Mouse (Mus musculus): ENCODE measurements around the gene Il17a. TPM values are rescaled to one million over a fixed set of nuclear protein-coding genes. Genes with fewer than 3 reads are reported as not detected.
"Not testable (repeated sequence)": the region's sequence is repeated elsewhere in the genome, so short reads cannot be mapped to it uniquely, and the experiment has no call there.

The Il17a gene
- polyA plus RNA-seq, 1 experiment from 2014 or later = not detected

DNA sequence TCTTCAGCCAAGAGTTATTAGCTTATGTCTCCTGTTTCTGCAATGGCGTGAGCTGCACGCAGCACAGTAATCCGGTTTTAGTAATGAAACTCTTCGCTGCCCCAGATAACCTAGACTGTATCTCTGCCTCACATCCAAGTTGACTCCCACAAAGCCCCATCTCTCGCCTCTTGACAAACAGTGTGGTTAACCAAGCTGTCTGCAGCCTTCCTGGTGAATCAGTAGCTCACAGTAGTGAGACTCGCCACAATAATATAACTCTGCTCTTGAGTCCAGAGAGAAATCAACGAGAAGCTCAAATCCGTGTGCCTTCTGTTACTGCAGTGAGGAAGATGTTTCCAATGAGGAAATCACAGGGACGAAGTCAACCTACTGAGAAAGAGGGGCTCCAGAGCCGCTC lies 23.7 kb downstream of the Il17a start:
- Histone ChIP-seq H3K4me3 (no peak overlapping the region), H3K9me3 (no peaks in the 10 kb centered on the region), H3K27me3 (no peaks in the 10 kb centered on the region), H3K4me2 (replicated peaks) (no peak overlapping the region), H3K36me3 (no peaks in the 10 kb centered on the region), H3K9ac (replicated peaks) (no peak overlapping the region), H3K27ac (replicated peaks) (no peak overlapping the region), H3K4me1 (no peaks in the 10 kb centered on the region)
- no peak for ATAC-seq (replicated peaks)
- 91% methylated on average over 10 of the region's 10 CpGs for WGBS

DNA sequence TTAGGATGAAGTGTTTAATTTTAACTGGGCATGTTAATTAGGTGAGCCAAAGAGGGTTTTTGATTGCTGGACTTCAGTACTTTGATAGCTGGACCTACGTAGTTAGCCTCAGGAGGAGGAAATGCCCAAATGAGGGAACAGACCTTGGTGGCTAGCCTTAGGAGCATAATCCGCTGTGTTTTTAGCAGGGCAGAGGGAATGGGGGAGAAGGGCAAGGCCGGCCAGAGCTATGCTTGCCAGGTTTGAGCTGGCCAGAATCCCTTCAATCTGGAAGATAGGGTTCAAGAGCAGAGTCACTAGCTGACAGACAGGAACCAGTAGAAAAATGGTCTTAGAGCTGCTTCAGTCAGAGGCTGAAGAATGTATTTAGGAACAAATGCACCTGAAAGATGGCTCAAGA lies 26.9 kb downstream of the Il17a start:
- no peaks in the 10 kb centered on the region for H3K4me1 ChIP-seq
- H3K36me3 ChIP-seq = no peaks in the 10 kb centered on the region
- WGBS = 90% methylated on average over 3 of the region's 3 CpGs
- ATAC-seq (replicated peaks) = no peak
- H3K4me3 ChIP-seq = no peak overlapping the region
- H3K9me3 ChIP-seq = no peaks in the 10 kb centered on the region
- H3K9ac ChIP-seq (replicated peaks) = no peak overlapping the region
- H3K27me3 ChIP-seq = no peaks in the 10 kb centered on the region
- H3K4me2 ChIP-seq (replicated peaks) = no peak overlapping the region
- no peak overlapping the region for H3K27ac ChIP-seq (replicated peaks)

DNA sequence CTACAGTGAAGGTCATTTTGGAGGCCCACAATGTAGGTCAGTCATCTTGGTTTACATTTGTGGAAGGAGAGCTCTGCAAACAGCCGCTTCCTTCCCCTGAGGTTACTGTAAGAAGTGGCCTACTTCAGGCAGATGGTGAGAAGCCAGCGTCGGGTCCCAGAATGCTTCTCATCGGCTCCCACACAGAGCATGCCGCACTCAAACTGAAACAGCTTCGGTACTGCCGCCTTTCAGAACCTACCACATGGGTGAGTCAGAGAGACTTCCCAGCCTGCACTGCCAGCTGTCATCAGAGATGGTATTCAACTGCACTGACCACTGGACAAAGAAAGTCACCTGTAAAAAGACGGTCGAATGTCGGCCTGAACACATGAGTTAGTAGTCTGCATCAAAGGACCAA lies 29.1 kb downstream of the Il17a start:
- no peak for ATAC-seq (replicated peaks)

GRCm38 (mm10) chr1:20760331-20760730 lies 29.6 kb downstream of the Il17a start:
- H3K27ac ChIP-seq (replicated peaks) = no peak overlapping the region
- no peaks in the 10 kb centered on the region for H3K4me1 ChIP-seq
- H3K27me3 ChIP-seq = no peaks in the 10 kb centered on the region
- H3K4me2 ChIP-seq (replicated peaks) = no peak overlapping the region
- no peaks in the 10 kb centered on the region for H3K36me3 ChIP-seq
- 91% methylated on average over 5 of the region's 5 CpGs for WGBS
- H3K9me3 ChIP-seq = no peaks in the 10 kb centered on the region
- no peak for ATAC-seq (replicated peaks)
- H3K4me3 ChIP-seq = no peak overlapping the region
- H3K9ac ChIP-seq (replicated peaks) = no peak overlapping the region

More for the DNA sequence above, 29.1 kb downstream of the Il17a start:
- Histone ChIP-seq H3K9me3 (no peaks in the 10 kb centered on the region), H3K27me3 (no peaks in the 10 kb centered on the region), H3K36me3 (no peaks in the 10 kb centered on the region), H3K27ac (replicated peaks) (no peak overlapping the region), H3K4me2 (replicated peaks) (no peak overlapping the region), H3K4me1 (no peaks in the 10 kb centered on the region), H3K9ac (replicated peaks) (no peak overlapping the region), H3K4me3 (no peak overlapping the region)
- 92% methylated on average over 10 of the region's 10 CpGs for WGBS

GRCm38 (mm10) chr1:20761411-20761810 lies 30.7 kb downstream of the Il17a start:
- H3K4me2 ChIP-seq (replicated peaks) = no peak overlapping the region
- H3K4me1 ChIP-seq = no peaks in the 10 kb centered on the region
- H3K27ac ChIP-seq (replicated peaks) = no peak overlapping the region
- H3K27me3 ChIP-seq = no peaks in the 10 kb centered on the region
- 33% methylated on average over 4 of the region's 4 CpGs for WGBS
- H3K4me3 ChIP-seq = no peak overlapping the region
- H3K36me3 ChIP-seq = no peaks in the 10 kb centered on the region
- no peak overlapping the region for H3K9ac ChIP-seq (replicated peaks)
- H3K9me3 ChIP-seq = no peaks in the 10 kb centered on the region
- ATAC-seq (replicated peaks) = no peak

DNA sequence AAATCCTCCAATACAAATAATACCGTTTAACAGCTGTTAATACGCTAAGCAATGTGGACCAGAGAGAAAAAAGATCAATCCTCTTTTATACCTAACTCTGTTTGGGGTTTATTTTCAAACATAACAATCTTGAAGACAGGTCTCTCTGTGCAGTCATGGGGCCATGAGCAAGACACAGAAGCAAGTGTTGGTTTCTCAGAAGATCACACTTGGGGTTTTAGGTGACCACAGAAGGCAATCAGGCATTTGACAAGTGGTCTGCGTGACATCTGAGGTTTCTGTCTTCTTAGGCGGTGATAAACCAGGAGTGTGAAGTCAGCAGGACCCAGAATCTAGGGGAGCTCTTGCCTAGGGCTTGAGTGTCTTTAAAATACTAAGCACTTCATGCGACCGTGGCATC lies 35.8 kb downstream of the Il17a start:
- WGBS = 84% methylated on average over 6 of the region's 6 CpGs

GRCm38 (mm10) chr1:20774026-20774730 lies 43.5 kb downstream of the Il17a start:
- H3K4me2 ChIP-seq (replicated peaks); ATAC-seq (replicated peaks); H3K36me3 ChIP-seq; H3K4me3 ChIP-seq; H3K27me3 ChIP-seq; H3K9ac ChIP-seq (replicated peaks); H3K4me1 ChIP-seq; H3K9me3 ChIP-seq; H3K27ac ChIP-seq (replicated peaks): not testable (repeated sequence)
- WGBS = 82% methylated on average over 4 of the region's 4 CpGs

More for the DNA sequence above, 35.8 kb downstream of the Il17a start:
- Histone ChIP-seq H3K27ac (replicated peaks) (no peak overlapping the region), H3K27me3 (no peaks in the 10 kb centered on the region), H3K4me2 (replicated peaks) (no peak overlapping the region), H3K4me1 (no peaks in the 10 kb centered on the region), H3K36me3 (no peaks in the 10 kb centered on the region), H3K4me3 (no peak overlapping the region), H3K9ac (replicated peaks) (no peak overlapping the region), H3K9me3 (no peaks in the 10 kb centered on the region)
- ATAC-seq (replicated peaks) = no peak

- no peak for ATAC-seq (replicated peaks)
- Histone ChIP-seq H3K4me3 (no peak overlapping the region), H3K4me1 (no peaks in the 10 kb centered on the region), H3K9me3 (no peaks in the 10 kb centered on the region), H3K4me2 (replicated peaks) (no peak overlapping the region), H3K36me3 (no peaks in the 10 kb centered on the region), H3K27me3 (no peaks in the 10 kb centered on the region), H3K27ac (replicated peaks) (no peak overlapping the region), H3K9ac (replicated peaks) (no peak overlapping the region)
- 74% methylated on average over 2 of the region's 2 CpGs for WGBS
Measured at GRCm38 (mm10) chr1:20778366-20778765, 47.7 kb downstream of the Il17a start.

MicroRNAs within 50 kb of the gene (microRNA counts, 519-probe panel; counts per million panel counts)
- 2,273 counts per million, percentile 41 among the panel's probes with 10 or more counts for microRNA mmu-miR-133b

Small RNA genes lying within 50 kb of the gene (microRNA-seq; reads per million reads assigned to microRNA genes)
- not detected for gene Mir133b

Other genes with a start within 250 kb of the Il17a start
- 0.03 TPM in 1 of 2 replicates, not detected in the other for gene Pkhd1, start 112.8 kb upstream of the Il17a start, polyA plus RNA-seq (2015; fragmentation: Nextera tagmentation; extraction: Ambion mirVana)
- gene Il17f, start 59.7 kb downstream of the Il17a start, polyA plus RNA-seq (2015; fragmentation: Nextera tagmentation; extraction: Ambion mirVana) = not detected in 2 replicates
- gene Mcm3, start 89.4 kb downstream of the Il17a start, polyA plus RNA-seq (2015; fragmentation: Nextera tagmentation; extraction: Ambion mirVana) = 51.8 and 59.7 TPM in 2 replicates
- gene Paqr8, start 159.7 kb downstream of the Il17a start, polyA plus RNA-seq (2015; fragmentation: Nextera tagmentation; extraction: Ambion mirVana) = 22.5 and 23.1 TPM in 2 replicates
- gene Efhc1, start 220.7 kb downstream of the Il17a start, polyA plus RNA-seq (2015; fragmentation: Nextera tagmentation; extraction: Ambion mirVana) = 1.3 and 2.0 TPM in 2 replicates

Measured in forebrain, embryonic 15.5 days (tissue).